Mouse (Mus musculus) left cerebral cortex, postnatal 25 days (tissue): Measurements from ENCODE around the gene Aldh1a1. TPM values are rescaled to one million over a fixed set of nuclear protein-coding genes. Genes with fewer than 3 reads are reported as not detected.
"Not testable (repeated sequence)": the region's sequence is repeated elsewhere in the genome, so short reads cannot be mapped to it uniquely, and the experiment has no call there.

ENCODE experiments used
- DNase-seq, 2 experiments: peaks; one replicate each; pipeline ENCODE4 v3.0.0; 2022; ENCODE audit warnings: low spot score in 2 of 2, mixed read lengths in 1 of 2
- intact Hi-C: fragments of 180-260 bp; cut with DNase I; formaldehyde crosslinking; loops from one replicate; pipeline ENCODE4 v1.15.1; 2025
- total RNA-seq, 2 experiments: library from RNA; stranded (reverse); gene quantifications; 2 replicates each; pipeline ENCODE4 v1.2.3; 2021

Aldh1a1 gene
- total RNA-seq, result 10 to 100 TPM; 54.6 to 69.8 TPM

DNA sequence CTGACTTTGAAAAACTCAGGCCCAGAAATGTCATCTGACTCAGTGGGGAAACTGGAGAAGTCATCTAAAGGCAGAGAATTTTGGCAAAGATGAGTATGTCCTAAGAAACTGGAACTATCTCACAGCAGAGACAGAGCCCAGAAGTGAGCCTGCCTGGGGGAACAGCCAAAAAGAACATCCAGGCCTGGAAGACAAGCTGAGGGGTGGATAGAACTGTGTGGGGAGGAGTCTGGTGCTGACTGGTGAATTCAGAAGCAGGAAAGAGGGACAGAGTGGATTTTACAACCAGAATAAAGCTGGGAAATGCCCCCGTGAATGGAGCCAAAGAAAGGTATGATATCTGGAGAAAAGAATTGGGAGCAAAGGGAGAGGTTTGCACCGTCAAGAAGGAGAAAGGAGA lies at the start of gene Aldh1a1:
Gene Aldh1a1 (plus strand): TSS at position 225 of the 400 bp plus-strand sequence.
- intact Hi-C loops, result no loop called here
- DNase-seq, result peak in 1 of 2 experiments; percentile 26

DNA sequence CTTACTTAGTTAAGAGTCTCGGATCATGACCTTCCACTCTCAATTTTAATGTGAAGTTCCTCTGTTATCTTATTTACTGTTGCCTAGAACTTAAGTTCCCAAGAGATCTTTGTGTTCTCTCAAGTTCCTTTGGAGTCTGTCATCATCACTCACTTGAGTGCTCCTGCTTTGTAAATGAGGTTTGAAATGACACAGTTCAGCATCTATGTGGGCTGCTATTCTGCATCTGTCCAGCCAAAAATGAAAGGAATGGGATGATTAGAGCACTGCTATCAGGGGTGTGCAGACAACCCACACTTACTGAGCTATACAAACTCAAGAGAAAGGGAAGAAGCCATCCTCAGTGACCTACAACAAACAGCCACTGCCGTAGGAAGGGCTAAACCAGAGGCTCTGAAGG lies 44.7 kb upstream of the Aldh1a1 start:
- intact Hi-C loops, result loop anchor here (10.0 kb wide), 1 partner anchor 317 kb away; no protein-coding TSS in a partner anchor
- DNase-seq, result no peak

DNA sequence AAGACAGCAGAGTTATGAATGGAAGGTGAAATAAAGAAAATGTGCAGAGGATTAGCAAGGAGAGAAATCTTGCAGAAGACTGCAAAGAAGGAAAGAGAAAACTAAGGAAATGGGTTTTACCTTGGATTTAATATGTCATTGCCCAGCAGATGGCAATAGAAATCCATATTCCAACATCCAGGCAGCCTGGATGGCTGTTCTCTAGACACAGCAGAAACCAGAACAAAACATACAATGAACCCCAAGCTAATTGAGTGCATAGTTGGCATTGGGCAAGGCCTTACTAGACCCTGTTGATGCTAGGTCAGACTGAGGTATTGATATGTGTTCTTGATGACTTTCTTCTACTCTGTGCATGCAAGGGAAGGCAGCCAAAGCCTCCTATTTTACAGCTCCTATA lies 43.0 kb upstream of the Aldh1a1 start:
- intact Hi-C loops, result loop anchor here (10.0 kb wide), 1 partner anchor 315 kb away; no protein-coding TSS in a partner anchor
- DNase-seq, result peak; percentile 36 to 62

DNA sequence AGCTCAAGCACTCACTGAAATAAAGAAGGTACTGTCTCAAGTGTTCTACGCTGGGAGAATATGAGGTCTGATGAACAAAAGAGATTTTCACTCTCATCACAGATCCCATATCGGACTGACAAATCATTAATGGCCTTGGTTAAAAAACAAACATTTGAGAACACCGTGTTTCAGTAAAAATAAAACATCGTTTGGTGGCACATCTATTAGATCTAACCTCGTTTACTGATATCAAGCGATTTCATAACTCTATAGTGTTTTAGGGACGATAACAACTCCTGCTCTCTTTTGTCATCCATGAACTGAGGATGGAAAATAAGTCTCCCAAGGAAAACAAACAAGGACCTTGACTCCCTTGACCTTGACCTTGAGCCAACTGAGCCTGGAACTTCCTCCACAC lies 41.5 kb upstream of the Aldh1a1 start:
- intact Hi-C loops, result loop anchor here (5.0 kb wide), 1 partner anchor 271 kb away; no protein-coding TSS in a partner anchor

DNA sequence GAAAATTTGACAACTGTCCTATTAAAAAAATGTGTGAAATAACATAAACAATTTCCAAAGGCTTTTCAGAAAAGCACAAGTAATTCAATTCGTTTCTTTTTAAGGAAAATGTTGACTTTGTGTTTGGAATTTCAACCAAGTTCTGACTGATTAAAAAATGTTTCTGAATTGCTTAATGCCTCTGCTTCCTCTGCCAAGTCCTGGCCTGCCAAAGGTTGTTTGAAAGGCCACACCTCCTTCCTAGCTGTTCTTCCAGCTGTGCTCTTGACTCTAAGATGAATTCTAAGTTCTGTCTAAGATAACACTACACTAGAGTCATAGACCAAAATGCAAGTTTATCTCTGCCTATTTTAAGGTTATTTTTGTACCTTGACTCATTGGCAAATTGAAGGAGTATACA lies 8.0 kb upstream of the Aldh1a1 start:
- intact Hi-C loops, result no loop called here
- no peak for DNase-seq

More for the DNA sequence above, 41.5 kb upstream of the Aldh1a1 start:
- DNase-seq, result no peak

DNA sequence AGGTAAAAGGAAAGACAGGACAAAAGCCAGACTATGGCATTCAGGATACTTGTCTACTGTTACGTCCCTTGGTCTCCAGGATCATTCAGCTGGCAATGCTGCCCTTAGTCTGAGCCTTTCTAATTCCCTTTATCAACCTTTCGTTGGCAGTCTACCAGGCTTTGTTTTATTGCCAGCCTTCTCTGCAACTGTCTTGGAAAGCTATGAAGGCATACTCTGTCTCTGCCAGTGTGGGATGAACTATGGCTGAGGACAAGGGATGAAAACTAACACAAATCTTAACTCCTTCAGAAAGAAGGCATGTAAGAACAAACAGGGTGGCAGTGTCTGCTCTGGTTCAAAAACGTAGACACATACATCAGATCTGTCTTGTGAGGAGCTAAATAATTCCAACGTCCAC lies 565 bp upstream of the Aldh1a1 start:
- peak in 1 of 2 experiments; percentile 18 for DNase-seq
- intact Hi-C loops, result no loop called here

DNA sequence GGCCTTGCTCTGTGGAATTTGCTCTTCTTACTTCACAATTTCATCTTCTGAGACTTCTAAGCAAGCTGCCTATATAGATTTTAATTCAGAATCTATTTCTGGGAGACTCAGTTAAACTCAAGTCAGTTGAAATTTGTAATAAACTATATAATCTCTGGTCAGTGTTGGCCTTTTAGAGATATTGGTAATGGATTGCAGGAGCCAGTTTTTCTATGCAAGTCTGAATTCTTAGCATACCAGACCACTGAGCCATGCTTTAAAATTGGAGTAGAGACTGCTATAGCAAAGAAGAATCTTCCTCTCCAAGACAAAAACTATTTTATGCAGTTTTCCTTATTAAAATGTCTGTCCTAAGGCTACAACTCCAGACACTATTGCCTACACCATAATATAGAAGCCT lies 4.0 kb downstream of the Aldh1a1 start:
- intact Hi-C loops, result no loop called here
- no peak for DNase-seq

DNA sequence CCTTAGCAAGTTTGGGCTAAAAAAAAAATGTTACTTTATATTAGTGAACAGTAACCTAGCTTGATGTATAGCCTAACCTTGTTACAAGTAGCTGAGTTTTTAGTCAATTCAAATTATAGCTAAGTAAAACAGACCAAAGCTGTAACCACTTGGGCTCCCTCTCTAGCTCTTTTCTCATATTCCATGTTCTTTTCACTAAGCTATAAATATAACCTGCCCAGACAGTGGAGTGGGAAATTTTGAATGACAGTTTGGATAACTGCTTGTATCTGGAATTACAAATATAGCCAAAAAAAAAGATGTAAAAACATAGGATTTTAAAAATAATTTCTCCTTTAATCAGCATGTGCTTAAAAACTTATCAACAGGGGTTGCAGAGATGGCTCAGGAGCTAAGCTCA lies 12.8 kb downstream of the Aldh1a1 start:
- peak in 1 of 2 experiments; percentile 61 for DNase-seq
- intact Hi-C loops, result loop anchor here (2.0 kb wide), 1 partner anchor 37 kb away; no protein-coding TSS in a partner anchor

DNA sequence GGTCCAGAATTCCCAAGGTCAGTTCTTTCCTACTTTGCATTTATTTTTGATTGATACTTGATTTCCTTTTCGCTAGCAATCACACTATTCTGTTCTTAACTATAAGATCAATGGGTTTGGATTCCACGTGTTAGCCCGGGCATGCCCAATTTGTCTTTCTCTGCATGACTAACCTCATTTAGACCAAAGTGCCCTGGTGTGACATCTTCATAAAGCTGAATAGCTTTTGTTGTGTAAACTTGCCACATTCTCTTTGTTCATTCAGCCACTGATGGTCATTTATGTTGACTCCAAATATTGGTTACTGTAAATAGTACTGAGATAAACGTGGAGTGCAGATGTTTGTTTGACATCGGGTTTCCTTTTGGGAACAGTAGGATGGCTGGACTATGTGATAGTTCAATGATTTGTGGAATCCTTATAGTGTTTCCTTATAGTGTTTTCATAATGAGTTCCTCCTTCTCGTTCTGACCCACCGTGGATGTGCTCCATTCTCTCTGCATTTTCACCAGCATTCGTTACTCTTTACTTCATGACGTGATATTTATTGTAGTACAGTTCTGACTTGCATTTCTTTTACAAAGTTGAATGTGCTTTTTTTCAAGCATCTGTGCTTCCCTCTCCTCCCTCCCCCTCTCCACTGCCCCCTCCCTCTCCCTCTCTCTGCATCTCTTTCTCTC lies 14.6 kb downstream of the Aldh1a1 start:
- DNase-seq, result no peak
- intact Hi-C loops, result no loop called here

DNA sequence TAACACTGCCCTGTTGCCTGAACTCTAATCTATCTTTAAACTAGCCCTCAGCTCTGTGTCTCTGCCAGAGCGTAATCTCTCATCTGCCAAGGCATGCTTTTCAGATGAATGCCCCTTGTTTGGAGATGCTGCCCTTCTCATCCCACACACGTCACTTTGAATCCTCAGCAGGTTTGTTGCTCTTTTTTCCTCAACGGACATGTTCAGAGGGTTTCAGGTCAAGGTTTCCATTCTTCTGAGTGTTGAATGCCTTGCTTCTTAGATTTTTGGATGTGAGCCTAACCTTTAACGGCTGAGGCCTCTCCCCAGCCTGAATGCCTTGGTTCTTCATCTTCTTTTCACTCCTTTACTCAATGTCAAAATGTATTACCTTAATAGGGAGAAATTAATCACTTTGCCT lies 16.1 kb downstream of the Aldh1a1 start:
- intact Hi-C loops, result no loop called here
- DNase-seq, result no peak

DNA sequence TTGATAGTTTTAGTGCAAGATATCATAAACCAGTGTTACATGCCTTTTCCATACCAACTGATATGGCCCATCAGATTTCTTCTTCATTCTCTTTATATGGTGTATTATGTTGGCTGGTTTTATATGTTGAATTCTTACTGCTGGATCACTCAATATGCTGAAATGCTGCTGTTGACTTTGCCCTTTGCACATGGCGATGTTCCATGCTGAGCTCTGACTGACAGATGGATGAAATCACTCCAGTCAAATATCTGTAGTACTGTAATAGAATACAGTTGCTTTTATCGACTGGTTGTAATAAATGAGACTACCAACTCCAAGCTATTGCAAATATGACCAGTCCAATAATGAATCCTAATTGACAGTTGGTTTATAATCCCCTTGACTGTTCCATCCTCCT lies 19.5 kb downstream of the Aldh1a1 start:
- intact Hi-C loops, result no loop called here
- no peak for DNase-seq

DNA sequence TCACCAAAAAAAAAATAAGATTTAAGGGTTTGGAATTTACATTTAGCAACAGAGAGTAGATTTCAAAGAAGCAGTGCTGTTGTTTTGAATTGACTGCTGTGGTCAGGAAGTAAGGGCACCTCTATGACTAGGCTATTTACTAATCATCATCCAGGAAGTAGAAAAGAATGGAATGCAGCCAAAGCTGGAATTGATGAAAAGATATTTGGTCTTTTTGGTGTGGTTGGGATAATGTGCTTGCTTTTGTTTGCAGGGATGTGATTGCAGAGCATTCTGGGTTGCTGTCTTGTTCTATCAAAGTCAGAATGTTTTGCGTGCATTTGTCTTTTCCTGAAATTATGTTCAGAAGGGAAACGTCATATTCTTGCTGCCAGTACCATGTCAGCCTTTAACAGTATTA lies 20.7 kb downstream of the Aldh1a1 start:
- DNase-seq, result no peak
- intact Hi-C loops, result no loop called here

DNA sequence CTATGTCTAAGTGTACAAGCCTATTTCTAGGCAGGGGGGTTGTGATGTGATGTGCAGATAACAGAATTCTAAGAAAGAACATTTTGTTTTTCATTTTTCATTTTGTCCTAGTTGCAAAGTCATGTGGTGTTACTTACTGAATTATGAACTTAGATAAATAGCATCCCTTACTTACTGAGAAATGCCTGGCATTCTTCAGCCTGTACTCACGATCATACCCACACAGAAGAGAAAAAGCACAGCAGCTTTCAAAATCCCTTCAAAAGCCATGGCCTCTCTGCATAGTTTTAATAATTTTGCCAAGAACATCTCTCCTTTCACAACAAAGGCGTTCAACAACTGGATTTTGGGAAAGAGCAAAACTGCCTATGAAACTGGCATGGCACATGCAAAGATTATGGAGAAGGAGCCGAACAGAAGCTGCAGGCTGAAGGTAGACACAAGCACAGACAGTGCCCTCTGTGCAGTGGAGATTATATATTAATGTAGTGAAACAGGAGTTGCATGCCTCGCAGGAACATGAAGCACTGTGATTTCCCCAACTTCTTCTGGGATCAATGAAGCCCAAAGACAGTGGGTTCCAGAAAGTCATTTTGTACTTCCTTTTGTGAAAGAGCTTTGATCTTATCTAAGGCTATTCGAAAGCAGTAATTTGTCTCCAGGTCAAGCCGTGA lies 21.3 kb downstream of the Aldh1a1 start:
- DNase-seq, result no peak
- intact Hi-C loops, result no loop called here

DNA sequence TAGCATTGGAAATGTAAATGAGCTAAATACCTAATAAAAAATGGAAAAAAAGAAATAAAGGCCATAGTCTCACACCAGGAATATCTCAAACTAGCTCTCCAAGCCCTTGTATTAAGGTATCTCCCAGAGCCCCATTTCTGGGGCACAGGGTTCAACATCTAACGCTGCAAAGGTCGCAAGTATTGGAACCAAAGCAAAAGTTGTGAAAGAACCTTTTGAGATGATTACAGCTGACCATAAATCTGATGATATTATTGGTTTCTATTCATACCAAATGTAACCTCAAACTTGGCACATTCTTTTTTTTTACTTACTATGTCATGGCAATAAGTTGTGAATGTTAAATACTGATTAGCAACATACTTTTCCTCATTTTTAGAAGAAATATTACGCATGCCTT lies 24.0 kb downstream of the Aldh1a1 start:
- intact Hi-C loops, result no loop called here
- no peak for DNase-seq

DNA sequence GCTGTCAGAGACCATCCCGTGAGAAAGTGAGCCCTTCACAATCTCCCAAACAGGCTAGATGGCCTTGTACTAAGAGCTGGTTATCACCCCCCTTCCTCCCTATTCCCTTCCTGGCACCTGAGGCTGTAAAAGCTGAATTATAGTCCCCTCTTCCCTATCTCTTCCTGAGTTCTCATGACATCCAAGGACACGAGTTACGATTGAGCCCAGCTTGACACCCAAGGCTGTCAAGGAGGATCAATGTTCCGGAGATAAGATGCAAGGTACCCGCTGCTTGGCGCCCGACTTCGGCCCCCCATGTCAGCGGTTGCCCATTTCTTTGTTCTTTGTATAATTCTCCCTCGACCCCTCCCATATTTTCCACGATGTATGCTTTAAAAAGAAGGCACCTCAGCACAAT lies 36.6 kb downstream of the Aldh1a1 start:
- DNase-seq, intact Hi-C loops: not testable (repeated sequence)

DNA sequence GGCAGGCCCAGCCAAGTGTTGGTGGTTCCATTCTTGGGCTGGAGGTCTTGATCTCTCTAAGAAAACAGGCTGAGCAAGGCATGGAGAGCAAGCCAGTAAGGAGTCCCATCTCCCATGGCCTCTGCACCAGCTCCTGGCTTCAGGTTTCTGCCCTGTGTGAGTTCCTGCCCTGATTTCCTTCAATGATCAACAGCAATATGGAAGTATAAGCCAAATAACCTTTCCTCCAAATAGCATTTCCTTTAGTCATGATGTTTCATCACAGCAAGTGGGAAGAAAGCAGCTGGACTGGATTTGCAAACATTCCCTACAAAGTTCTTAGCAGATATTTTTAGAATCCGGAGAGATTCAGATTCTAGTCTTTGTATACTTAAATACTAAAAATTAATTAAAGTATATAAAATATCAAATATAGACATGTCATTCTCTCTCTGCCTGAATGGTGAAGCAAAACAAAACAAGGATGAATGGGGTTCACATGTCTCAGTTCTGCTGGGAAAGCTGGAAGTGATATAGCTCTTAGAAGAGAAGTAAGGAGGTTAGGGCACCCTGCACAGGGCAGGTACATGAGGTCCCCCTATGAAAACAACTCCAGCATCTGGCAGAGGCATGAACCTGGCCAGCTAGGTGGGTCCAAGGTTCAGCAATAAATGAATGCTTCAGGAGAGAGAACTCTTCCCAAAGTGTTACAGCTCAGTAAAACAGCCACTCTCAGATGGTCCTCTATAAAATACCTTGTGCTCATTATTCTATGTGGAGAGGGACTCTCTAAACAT lies 37.6 kb downstream of the Aldh1a1 start:
- intact Hi-C loops, result no loop called here
- no peak for DNase-seq

DNA sequence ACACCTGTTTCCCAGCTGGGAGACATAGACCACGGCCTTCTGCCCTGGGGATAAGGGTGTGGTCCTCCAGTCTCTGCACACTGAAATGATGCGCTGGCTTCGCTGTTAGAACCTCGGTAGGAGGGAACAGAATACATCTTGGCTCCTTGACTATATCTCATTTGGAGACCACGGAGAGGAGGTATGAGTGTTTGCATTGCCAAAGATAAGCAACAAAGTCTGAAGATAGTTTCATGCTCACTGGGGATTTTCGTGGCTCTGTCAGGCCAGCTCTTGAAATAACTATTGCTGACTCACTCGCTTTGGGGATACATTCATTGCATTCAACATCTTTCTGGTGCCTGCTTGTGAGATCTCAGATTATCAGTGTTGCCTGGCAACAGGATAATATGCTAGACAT lies 44.0 kb downstream of the Aldh1a1 start:
- intact Hi-C loops, result no loop called here
- DNase-seq, result peak; percentile 63 to 93

DNA sequence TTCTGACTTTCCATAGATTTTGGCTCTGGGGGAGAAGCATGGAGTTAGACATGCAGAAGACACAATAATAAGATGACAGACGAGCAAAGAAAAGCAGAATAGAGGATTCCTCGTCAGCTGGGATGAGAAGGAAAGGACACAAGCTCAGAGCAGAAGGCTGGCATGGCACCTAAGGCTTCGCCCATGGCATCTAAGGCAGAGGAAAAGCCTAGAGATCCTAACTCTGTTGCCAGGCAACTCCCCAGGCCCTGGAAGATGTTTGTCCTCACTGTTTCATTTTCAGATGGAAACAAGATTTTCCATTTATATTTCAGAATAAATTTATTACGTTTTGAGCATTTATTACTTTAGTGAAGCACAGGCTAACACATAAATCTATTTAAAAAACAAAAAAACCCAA lies 48.5 kb downstream of the Aldh1a1 start:
- DNase-seq, result peak in 1 of 2 experiments; percentile 53
- intact Hi-C loops, result loop anchor here (5.0 kb wide), 1 partner anchor 986 kb away; no protein-coding TSS in a partner anchor

DNA sequence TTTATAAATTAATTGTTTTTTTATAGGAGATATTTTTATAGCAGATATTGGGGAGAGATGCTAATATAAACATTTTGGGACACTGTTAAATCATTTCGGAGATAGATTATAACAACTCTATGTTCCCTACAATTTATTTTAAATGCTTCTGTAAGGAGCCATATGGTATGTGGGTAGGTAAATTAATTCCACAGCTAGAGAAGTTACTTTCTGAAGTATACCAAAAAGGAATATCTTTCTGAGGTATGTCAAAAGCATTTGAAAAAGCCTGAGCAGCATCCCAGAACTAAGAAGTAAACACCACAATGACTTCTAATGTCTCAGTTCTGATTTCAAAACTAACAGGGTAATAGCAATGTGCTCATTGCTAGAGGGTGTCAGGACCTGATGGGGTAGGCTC lies 49.4 kb downstream of the Aldh1a1 start:
- DNase-seq, result peak in 1 of 2 experiments; percentile 51
- intact Hi-C loops, result loop anchor here (2.0 to 5.0 kb wide), 2 partner anchors 37 to 985 kb away; no protein-coding TSS in a partner anchor

DNA sequence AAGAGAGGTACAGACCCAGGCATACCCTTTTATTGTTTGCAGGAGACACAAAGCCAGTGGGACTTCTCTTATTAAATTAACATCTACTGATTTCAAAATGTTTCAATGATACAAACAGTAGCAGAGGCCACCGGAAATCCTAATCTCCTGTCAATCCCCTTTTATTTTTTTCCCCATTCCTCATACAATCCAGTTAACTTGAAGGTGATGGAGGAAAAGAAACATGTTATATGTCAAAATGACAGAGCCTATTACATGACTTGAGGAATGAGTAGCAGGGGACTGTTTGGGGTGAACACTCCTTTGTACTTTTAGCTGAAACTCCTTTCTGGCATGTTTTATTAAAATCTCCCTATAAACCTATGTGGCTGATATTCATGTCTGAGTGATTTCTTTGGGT lies 51.3 kb downstream of the Aldh1a1 start:
- intact Hi-C loops, result loop anchor here (2.0 to 5.0 kb wide), 2 partner anchors 39 to 983 kb away; no protein-coding TSS in a partner anchor
- DNase-seq, result no peak
